Mouse (Mus musculus) G1E (cell line): ENCODE data around the gene Pld1.

Source experiments
- CTCF ChIP-seq: IDR thresholded peaks from 2 replicates; pipeline ENCODE4 v1.5.1; 2012; ENCODE audit warnings: low read depth, low read length, inconsistent platforms, mixed read lengths
- TAL1 ChIP-seq: conservative IDR thresholded peaks from 2 replicates; pipeline ENCODE4 v1.6.1; 2012; ENCODE audit warnings: low read depth, low read length, inconsistent platforms, mixed read lengths

DNA sequence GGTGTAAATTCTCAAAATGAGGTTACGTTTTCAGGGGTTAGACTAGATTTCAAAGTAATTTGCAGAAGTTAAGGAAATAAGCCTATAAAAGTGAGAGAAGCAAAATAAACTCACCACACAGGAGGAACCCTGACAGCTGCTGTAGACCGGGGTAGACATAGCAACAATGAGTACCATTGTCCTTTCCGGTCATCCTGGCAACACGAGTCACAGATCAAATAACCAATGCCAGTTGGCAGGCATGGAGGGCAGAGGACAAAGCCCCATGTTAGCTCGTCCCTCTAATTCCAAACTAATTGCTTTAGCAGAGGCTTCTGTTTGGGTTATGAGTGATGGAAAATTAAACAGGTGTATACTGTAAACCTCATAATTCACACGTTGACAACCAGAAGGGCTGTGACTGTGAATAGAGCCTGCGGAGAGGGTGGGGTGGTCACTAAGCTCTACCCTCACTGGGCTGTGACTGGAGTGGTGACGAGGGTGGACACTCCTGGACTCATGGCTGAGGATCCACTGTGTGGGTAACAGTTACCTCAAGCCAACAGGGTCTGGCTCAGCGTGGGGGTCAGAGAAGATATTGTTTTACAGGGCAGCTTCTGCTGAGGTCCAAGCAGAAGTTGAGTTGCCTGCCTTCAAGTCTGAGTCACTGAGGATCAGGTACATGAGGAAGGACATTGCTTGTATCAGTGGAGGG, 39.7 kb downstream of the Pld1 start:
- TF ChIP-seq TAL1: no peak
- TF ChIP-seq CTCF: no peak
